Mouse (Mus musculus): ENCODE data around the gene Tex13a. TPM values are rescaled to one million over a fixed set of nuclear protein-coding genes. Genes with fewer than 3 reads are reported as not detected.

Gene Tex13a
- not detected for total RNA-seq (2021)

DNA sequence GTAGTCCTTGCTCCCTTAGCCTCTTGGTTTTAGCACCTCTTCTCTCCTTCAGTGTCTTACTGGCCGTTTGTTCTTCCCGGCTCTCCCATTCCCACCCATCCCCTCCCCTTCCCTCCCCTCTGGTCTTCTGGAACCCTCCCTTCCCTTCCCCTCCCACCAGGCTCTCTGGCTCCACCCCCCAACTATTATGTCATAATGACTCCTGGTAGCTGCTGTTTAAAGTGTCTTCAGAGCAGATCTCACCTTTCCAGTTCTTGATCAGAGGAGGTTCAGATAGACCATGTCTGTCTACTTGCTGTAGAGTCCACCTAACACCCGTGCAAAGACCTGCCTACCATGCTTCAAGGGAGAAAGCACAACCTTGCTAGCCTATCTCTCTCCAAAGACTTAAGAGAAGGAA, at the start of gene Tex13a:
Gene Tex13a, minus strand, starts transcription at position 101 of the 400 bp plus-strand sequence.
- intact Hi-C loops (cut with DNase I): no loop called here
- no peak for DNase-seq (ENCODE audit: low spot score in 2 of 2)

DNA sequence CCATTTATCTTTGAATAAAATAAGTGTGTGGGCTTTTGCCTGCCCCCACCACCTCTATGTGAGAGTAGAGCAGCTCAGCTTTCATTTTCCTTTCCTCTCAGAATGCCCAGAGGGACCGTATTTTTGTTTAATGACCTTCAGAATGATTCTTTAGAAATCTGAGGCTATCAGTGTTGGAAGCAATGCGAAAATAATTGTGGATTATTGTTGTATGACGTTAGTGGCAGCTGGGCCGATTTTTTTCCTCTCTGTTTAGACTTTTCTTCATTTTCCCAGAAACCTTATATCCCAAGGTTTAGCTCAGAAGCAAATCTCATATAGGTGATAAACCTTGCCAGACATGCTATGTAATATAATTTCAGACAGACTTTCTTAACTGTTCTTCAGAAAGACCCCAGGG, 25.2 kb upstream of the Tex13a start:
- no peak for DNase-seq (ENCODE audit: low spot score in 2 of 2)
- intact Hi-C loops (cut with DNase I): no loop called here

DNA sequence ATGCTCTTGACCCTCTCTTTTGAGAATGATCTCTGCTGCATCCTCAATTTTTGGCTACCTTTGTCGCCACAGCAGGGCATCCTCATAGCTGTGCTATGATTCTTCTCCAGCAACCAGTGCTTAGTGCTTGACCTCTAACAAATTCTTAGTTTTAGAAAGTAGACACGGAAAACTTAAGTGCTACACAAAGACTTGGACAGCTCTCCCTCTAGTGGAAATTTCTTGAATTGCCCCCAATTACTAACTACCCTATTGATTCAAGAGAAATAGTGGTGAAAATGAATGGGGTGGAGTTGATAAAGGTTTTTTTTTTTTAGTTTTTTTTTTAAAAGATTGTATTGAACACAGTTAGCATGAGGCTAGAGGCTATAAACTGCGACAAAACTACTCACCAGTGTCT, 39.2 kb downstream of the Tex13a start:
- DNase-seq (ENCODE audit: low spot score in 2 of 2): peak; percentile 13 to 29
- intact Hi-C loops (cut with DNase I): loop anchor here (5.0 to 10.0 kb wide), 2 partner anchors 505 to 598 kb away; partner anchors contain the start of gene Il1rapl2
